Mouse (Mus musculus): ENCODE data around the gene Aimp1. TPM values are rescaled to one million over a fixed set of nuclear protein-coding genes. Genes with fewer than 3 reads are reported as not detected.

The Aimp1 gene
- polyA plus RNA-seq, 1 experiment, result 66.5 TPM

DNA sequence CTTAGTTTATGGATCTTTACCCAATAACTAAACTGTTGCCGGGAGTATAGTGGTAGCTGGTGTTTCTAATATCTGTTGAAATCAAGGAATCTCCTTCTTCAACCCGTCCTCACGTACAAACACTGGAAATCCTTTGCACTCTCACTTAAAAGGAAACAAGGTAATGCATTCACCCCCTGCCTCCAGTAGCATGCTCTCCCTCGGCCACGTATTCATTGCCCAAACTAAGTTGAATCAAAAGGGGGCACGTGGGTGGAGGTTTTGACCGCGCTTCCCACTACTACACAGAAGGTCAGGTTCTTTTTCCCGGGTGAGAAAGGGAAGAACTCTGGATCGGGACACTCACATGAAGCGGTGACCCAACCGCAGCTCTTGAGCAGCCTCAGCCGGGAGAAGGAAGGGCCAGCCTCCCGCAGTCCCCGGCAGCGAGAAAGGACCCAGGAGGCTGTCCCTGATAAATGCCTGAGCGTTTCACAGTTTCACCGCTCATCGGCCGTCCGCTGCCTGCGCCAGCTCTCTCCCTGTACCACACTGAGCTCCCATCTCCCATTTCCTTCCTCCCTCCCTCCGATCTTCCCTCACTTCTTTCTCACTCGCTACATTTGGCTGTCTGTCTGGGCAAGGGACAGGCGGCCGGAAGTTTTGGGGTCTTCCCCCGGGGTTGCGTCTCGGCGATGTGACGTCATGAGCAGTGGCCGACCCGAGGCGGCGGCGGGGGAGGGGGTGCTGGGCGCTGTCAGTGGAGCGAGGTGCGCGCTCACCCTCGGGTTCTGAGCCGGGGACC lies 531 bp downstream of the Aimp1 start, which contains the start of gene Tbck:
Tbck (plus strand) TSS at position 698 of the 784 bp plus-strand sequence.
- Histone ChIP-seq H3K4me3 (replicated peaks; ENCODE audit: insufficient read depth, low read depth, low read length) (peak within 1 kb of the TSS; percentile 96), H3K27ac (ENCODE audit: insufficient read depth, low read length) (peak within 1 kb of the TSS; percentile 100), H3K27me3 (ENCODE audit: control insufficient read depth, insufficient read depth, low read length) (no peaks in the 10 kb centered on the region), H3K4me1 (ENCODE audit: control insufficient read depth, insufficient read depth, low read length) (peaks cover 5% of the 10 kb centered on the region; the same call in 1 of the 2 replicates)
- TF ChIP-seq CTCF (IDR thresholded peaks at IDR 0.05; ENCODE audit: borderline replicate concordance, insufficient read depth, low read depth, low read length) (no peak), POLR2A (IDR thresholded peaks at IDR 0.05; ENCODE audit: borderline replicate concordance, insufficient read depth, low read length) (peak; percentile 47)
- peak; percentile 92 to 97 for DNase-seq
- 1% methylated on average over 42 of the region's 42 CpGs for WGBS

GRCm38 (mm10) chr3:132677494-132677893 lies 6.7 kb downstream of the Aimp1 start:
- H3K27ac ChIP-seq (ENCODE audit: insufficient read depth, low read length), result no peak overlapping the region
- H3K4me3 ChIP-seq (replicated peaks; ENCODE audit: insufficient read depth, low read depth, low read length), result no peak overlapping the region
- DNase-seq, result no peak
- 71% methylated on average over 2 of the region's 2 CpGs for WGBS
- no peaks in the 10 kb centered on the region for H3K27me3 ChIP-seq (ENCODE audit: control insufficient read depth, insufficient read depth, low read length)
- no peaks in the 10 kb centered on the region for H3K4me1 ChIP-seq (ENCODE audit: control insufficient read depth, insufficient read depth, low read length)
- TF ChIP-seq CTCF (IDR thresholded peaks at IDR 0.05; ENCODE audit: borderline replicate concordance, insufficient read depth, low read depth, low read length), result no peak

GRCm38 (mm10) chr3:132655955-132656354 lies 28.2 kb downstream of the Aimp1 start:
- H3K27ac ChIP-seq (ENCODE audit: insufficient read depth, low read length), result no peak overlapping the region
- no peak for DNase-seq
- no peaks in the 10 kb centered on the region for H3K4me1 ChIP-seq (ENCODE audit: control insufficient read depth, insufficient read depth, low read length)
- no peak overlapping the region for H3K4me3 ChIP-seq (replicated peaks; ENCODE audit: insufficient read depth, low read depth, low read length)
- H3K27me3 ChIP-seq (ENCODE audit: control insufficient read depth, insufficient read depth, low read length), result no peaks in the 10 kb centered on the region
- no peak for TF ChIP-seq POLR2A (IDR thresholded peaks at IDR 0.05; ENCODE audit: borderline replicate concordance, insufficient read depth, low read length)
- no peak for TF ChIP-seq CTCF (IDR thresholded peaks at IDR 0.05; ENCODE audit: borderline replicate concordance, insufficient read depth, low read depth, low read length)
- WGBS, result 62% methylated on average over 2 of the region's 2 CpGs

DNA sequence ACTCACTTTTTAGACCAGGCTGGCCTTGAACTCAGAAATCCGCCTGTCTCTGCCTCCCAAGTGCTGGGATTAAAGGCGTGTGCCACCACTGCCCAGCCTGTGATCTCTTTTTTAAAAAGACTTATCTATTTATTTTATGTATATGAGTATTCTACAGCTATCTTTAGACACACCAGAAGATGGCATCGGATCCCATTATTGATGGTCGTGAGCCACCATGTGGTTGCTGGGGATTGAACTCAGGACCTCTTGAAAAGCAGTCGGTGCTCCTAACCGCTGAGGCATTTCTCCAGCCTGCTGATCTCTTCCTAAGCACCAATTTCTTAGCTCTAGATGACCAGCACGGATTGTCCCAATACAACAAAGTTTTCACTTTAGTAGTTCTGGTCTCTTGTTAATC lies 30.2 kb downstream of the Aimp1 start:
- 90% methylated on average over 7 of the region's 7 CpGs for WGBS
- DNase-seq, result no peak
- TF ChIP-seq CTCF (IDR thresholded peaks at IDR 0.05; ENCODE audit: borderline replicate concordance, insufficient read depth, low read depth, low read length), result no peak
- no peak for TF ChIP-seq POLR2A (IDR thresholded peaks at IDR 0.05; ENCODE audit: borderline replicate concordance, insufficient read depth, low read length)
- H3K27ac ChIP-seq (ENCODE audit: insufficient read depth, low read length), result no peak overlapping the region
- no peaks in the 10 kb centered on the region for H3K4me1 ChIP-seq (ENCODE audit: control insufficient read depth, insufficient read depth, low read length)
- no peak overlapping the region for H3K4me3 ChIP-seq (replicated peaks; ENCODE audit: insufficient read depth, low read depth, low read length)
- no peaks in the 10 kb centered on the region for H3K27me3 ChIP-seq (ENCODE audit: control insufficient read depth, insufficient read depth, low read length)

DNA sequence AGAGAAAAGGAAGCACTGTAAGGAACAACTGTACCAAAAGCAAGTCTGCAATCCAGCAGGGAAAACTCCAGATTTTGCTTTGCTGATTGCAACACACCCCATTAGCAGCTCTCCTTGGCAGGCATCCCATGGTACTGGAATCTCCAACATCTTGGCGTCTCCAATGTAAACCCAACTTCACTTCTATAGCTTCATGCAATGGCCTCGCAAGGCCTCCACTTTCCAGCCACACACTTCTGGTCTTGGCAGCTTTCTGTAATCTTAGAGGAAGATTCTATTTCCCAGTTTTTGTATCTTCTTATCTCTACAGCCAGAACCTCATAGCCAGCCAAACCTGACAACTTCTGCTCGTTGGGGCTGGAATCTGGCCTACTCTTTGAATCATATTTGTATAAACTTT lies 32.4 kb downstream of the Aimp1 start:
- TF ChIP-seq POLR2A (IDR thresholded peaks at IDR 0.05; ENCODE audit: borderline replicate concordance, insufficient read depth, low read length) (no peak), CTCF (IDR thresholded peaks at IDR 0.05; ENCODE audit: borderline replicate concordance, insufficient read depth, low read depth, low read length) (no peak)
- H3K4me3 ChIP-seq (replicated peaks; ENCODE audit: insufficient read depth, low read depth, low read length), result no peak overlapping the region
- DNase-seq, result no peak
- H3K27me3 ChIP-seq (ENCODE audit: control insufficient read depth, insufficient read depth, low read length), result no peaks in the 10 kb centered on the region
- 72% methylated on average over 3 of the region's 3 CpGs for WGBS
- H3K27ac ChIP-seq (ENCODE audit: insufficient read depth, low read length), result no peak overlapping the region
- H3K4me1 ChIP-seq (ENCODE audit: control insufficient read depth, insufficient read depth, low read length), result no peaks in the 10 kb centered on the region

DNA sequence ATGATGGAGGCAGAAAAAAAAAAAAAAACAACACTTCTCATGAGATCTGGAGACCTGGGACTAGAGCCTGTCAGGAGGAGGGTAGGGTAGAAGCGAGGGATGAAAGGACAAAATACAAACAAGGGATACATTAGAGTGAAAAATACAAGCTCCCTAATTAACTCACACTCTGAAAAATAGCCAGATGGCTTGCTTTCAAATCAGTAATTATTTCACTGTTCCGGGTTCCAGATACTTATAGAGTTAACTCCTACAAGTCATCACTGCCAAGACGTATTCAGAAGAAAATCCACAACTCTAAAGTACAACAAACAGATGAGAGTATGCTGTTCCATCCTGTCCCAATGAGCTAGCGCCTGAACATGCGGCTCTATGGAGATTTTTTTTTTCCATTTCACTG lies 34.0 kb downstream of the Aimp1 start:
- no peak for DNase-seq
- H3K27ac ChIP-seq (ENCODE audit: insufficient read depth, low read length), result no peak overlapping the region
- H3K4me1 ChIP-seq (ENCODE audit: control insufficient read depth, insufficient read depth, low read length), result no peaks in the 10 kb centered on the region
- TF ChIP-seq POLR2A (IDR thresholded peaks at IDR 0.05; ENCODE audit: borderline replicate concordance, insufficient read depth, low read length) (no peak), CTCF (IDR thresholded peaks at IDR 0.05; ENCODE audit: borderline replicate concordance, insufficient read depth, low read depth, low read length) (no peak)
- no peaks in the 10 kb centered on the region for H3K27me3 ChIP-seq (ENCODE audit: control insufficient read depth, insufficient read depth, low read length)
- 61% methylated on average over 5 of the region's 5 CpGs for WGBS
- H3K4me3 ChIP-seq (replicated peaks; ENCODE audit: insufficient read depth, low read depth, low read length), result no peak overlapping the region

DNA sequence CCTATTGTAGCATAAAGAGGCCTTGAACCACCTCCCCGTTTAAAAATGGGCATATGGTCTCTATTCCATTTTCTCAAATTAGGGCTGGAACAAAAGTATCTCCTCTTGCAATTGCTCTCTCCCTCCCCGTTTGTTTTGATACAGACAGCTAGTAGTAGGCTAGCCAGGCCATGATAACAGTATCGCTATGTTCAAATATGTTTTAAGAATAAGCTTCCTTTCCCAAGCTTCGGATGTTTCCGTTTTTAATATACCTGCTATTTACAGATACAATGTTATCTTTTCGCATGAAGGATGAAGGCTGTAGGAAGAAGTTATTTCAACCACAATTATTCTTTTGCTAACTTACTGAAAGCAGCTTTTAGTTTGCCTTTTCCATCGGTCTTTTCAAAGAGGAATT lies 34.8 kb downstream of the Aimp1 start:
- 88% methylated on average over 7 of the region's 7 CpGs for WGBS
- DNase-seq, result no peak
- Histone ChIP-seq H3K27me3 (ENCODE audit: control insufficient read depth, insufficient read depth, low read length) (no peaks in the 10 kb centered on the region), H3K27ac (ENCODE audit: insufficient read depth, low read length) (no peak overlapping the region), H3K4me1 (ENCODE audit: control insufficient read depth, insufficient read depth, low read length) (no peaks in the 10 kb centered on the region), H3K4me3 (replicated peaks; ENCODE audit: insufficient read depth, low read depth, low read length) (no peak overlapping the region)
- TF ChIP-seq POLR2A (IDR thresholded peaks at IDR 0.05; ENCODE audit: borderline replicate concordance, insufficient read depth, low read length) (no peak), CTCF (IDR thresholded peaks at IDR 0.05; ENCODE audit: borderline replicate concordance, insufficient read depth, low read depth, low read length) (no peak)

GRCm38 (mm10) chr3:132646814-132647213 lies 37.4 kb downstream of the Aimp1 start:
- no peaks in the 10 kb centered on the region for H3K27me3 ChIP-seq (ENCODE audit: control insufficient read depth, insufficient read depth, low read length)
- 43% methylated on average over 1 of the region's 1 CpGs for WGBS
- H3K27ac ChIP-seq (ENCODE audit: insufficient read depth, low read length), result no peak overlapping the region
- TF ChIP-seq CTCF (IDR thresholded peaks at IDR 0.05; ENCODE audit: borderline replicate concordance, insufficient read depth, low read depth, low read length), result no peak
- TF ChIP-seq POLR2A (IDR thresholded peaks at IDR 0.05; ENCODE audit: borderline replicate concordance, insufficient read depth, low read length), result no peak
- no peak overlapping the region for H3K4me3 ChIP-seq (replicated peaks; ENCODE audit: insufficient read depth, low read depth, low read length)
- no peaks in the 10 kb centered on the region for H3K4me1 ChIP-seq (ENCODE audit: control insufficient read depth, insufficient read depth, low read length)
- DNase-seq, result no peak

Measured in cerebellum, adult 2 months (tissue).